Comparison of ENCODE assay signal across 27 mouse cellular contexts in genomic region chr4:136006821-136007220, GRCm38 (mm10). TPM values are rescaled to one million over a fixed set of nuclear protein-coding genes. Genes with fewer than 3 reads are reported as not detected.
DNase-seq lines count a peak whose midpoint lies in the region; ATAC-seq and TF ChIP-seq lines count a peak whose summit lies in the region.
"Had no signal": no experiment of that assay in that cellular context is flagged by ENCODE, and none has a peak within 500 bp of the region (broad histone marks: within the 10 kb centered on the region; RNA-seq: fewer than 3 reads in every experiment).

No protein-coding gene starts in this region.

- H3K4me3 ChIP-seq in liver, postnatal 0 days (ENCODE audit: low read depth, low read length) = no peak overlapping the region
- no peak overlapping the region for H3K4me3 ChIP-seq in liver, embryonic 12.5 days
- H3K4me3 ChIP-seq: forebrain, embryonic 13.5 days; heart, embryonic 15.5 days; limb, embryonic 12.5 days; liver, embryonic 13.5 days; midbrain, embryonic 10.5 days; myocyte; neural tube, embryonic 13.5 days had no signal

- no peak for TF ChIP-seq CTCF in liver, postnatal 0 days (IDR thresholded peaks at IDR 0.05; ENCODE audit: low read depth)

- H3K4me1 ChIP-seq in liver, postnatal 0 days (ENCODE audit: insufficient read depth) = 0 out of 2 replicates have a peak, but pooled peaks cover 5% of the 10 kb centered on the region
- peaks cover 5% of the 10 kb centered on the region; the same call in 1 of the 2 replicates for H3K4me1 ChIP-seq in liver, embryonic 12.5 days
- H3K4me1 ChIP-seq: forebrain, embryonic 13.5 days; limb, embryonic 12.5 days; midbrain, embryonic 10.5 days; neural tube, embryonic 13.5 days had no signal

- H3K27ac ChIP-seq in liver, postnatal 0 days (ENCODE audit: low read depth) = 0 out of 2 replicates have a peak overlapping the region, but pooled peaks have one; percentile 16
- H3K27ac ChIP-seq in liver, embryonic 12.5 days = no peak overlapping the region
- H3K27ac ChIP-seq: forebrain, embryonic 13.5 days; heart, embryonic 15.5 days; limb, embryonic 12.5 days; liver, embryonic 13.5 days; midbrain, embryonic 10.5 days; neural tube, embryonic 13.5 days had no signal

- no peak overlapping the region for H3K9ac ChIP-seq in liver, postnatal 0 days (replicated peaks)
- no peak overlapping the region for H3K9ac ChIP-seq in liver, embryonic 12.5 days
- H3K9ac ChIP-seq: forebrain, embryonic 13.5 days; heart, embryonic 15.5 days; limb, embryonic 12.5 days; liver, embryonic 13.5 days; lung, embryonic 14.5 days; neural tube, embryonic 13.5 days had no signal

- TF ChIP-seq EP300 in liver, postnatal 0 days (IDR thresholded peaks at IDR 0.05; ENCODE audit: low read depth) = no peak

- H3K4me2 ChIP-seq in liver, postnatal 0 days (ENCODE audit: low read depth, low read length) = no peak overlapping the region
- no peak overlapping the region for H3K4me2 ChIP-seq in liver, embryonic 12.5 days
- H3K4me2 ChIP-seq: forebrain, embryonic 13.5 days; heart, embryonic 15.5 days; limb, embryonic 12.5 days; liver, embryonic 13.5 days; lung, embryonic 14.5 days; neural tube, embryonic 13.5 days had no signal

- DNase-seq in liver, postnatal 0 days = no peak
- DNase-seq in 3T3-L1 (ENCODE audit: low read depth, low spot score) = peak; percentile 39
- peak; percentile 54 for DNase-seq in CD4-positive, CD25-positive, alpha-beta regulatory T cell, adult 2 months (ENCODE audit: low read depth, low spot score)
- DNase-seq in induced T-regulatory cell, adult 2 months (ENCODE audit: low read depth) = peak; percentile 67
- no peak for DNase-seq in adrenal gland, postnatal 25 days
- DNase-seq in urinary bladder, postnatal 36 days (ENCODE audit: low spot score in 2 of 2) = no peak
- DNase-seq in kidney, adult 11 months = no peak
- DNase-seq: adrenal gland, adult 2 months; B cell, adult 2 months; cerebellum, adult 2 months; cerebellum, postnatal 14 days; gastrocnemius, postnatal 10 days; kidney, adult 9 months; kidney, postnatal 10 days; layer of hippocampus, adult 9-11 months; liver, embryonic 13.5 days; lung, embryonic 14.5 days; thymus, postnatal 4 days had no signal

- peaks cover 87% of the 10 kb centered on the region for H3K36me3 ChIP-seq in liver, postnatal 0 days (replicated peaks; ENCODE audit: insufficient read depth, low read length)
- peaks cover 99% of the 10 kb centered on the region for H3K36me3 ChIP-seq in liver, embryonic 12.5 days

- WGBS in liver, postnatal 0 days (ENCODE audit: insufficient replicate concordance) = 71% methylated on average over 3 of the region's 3 CpGs
- 84% methylated on average over 3 of the region's 3 CpGs for WGBS in liver, embryonic 12.5 days (ENCODE audit: insufficient replicate concordance)

- H3K27me3 ChIP-seq in liver, postnatal 0 days (ENCODE audit: insufficient read depth, low read length) = no peaks in the 10 kb centered on the region
- H3K27me3 ChIP-seq in liver, embryonic 12.5 days (replicated peaks) = no peaks in the 10 kb centered on the region
- H3K27me3 ChIP-seq: forebrain, embryonic 13.5 days; heart, embryonic 15.5 days; limb, embryonic 12.5 days; liver, embryonic 13.5 days; neural tube, embryonic 13.5 days had no signal

- ATAC-seq in liver, postnatal 0 days = no peak
- ATAC-seq in liver, embryonic 12.5 days = no peak
- ATAC-seq: forebrain, embryonic 13.5 days; hindbrain, embryonic 16.5 days; intestine, embryonic 16.5 days had no signal

- no peaks in the 10 kb centered on the region for H3K9me3 ChIP-seq in liver, postnatal 0 days (ENCODE audit: low read length)
- H3K9me3 ChIP-seq in liver, embryonic 12.5 days (replicated peaks) = no peaks in the 10 kb centered on the region
- H3K9me3 ChIP-seq: forebrain, embryonic 13.5 days; heart, embryonic 15.5 days; limb, embryonic 12.5 days; liver, embryonic 13.5 days; midbrain, embryonic 10.5 days; neural tube, embryonic 13.5 days had no signal

RNA-seq across cellular contexts. Expression of gene Eloa, which starts 14.7 kb away (rescaled TPM):
- 15.9 and 16.7 TPM in 2 replicates for polyA plus RNA-seq in liver, postnatal 0 days (2015; fragmentation: Nextera tagmentation; extraction: Ambion mirVana)
- polyA plus RNA-seq in liver, embryonic 12.5 days (2016; fragmentation: Nextera tagmentation; extraction: Ambion mirVana) = 38.2 and 39.4 TPM in 2 replicates
- 40.8 and 42.3 TPM in 2 replicates for total RNA-seq in adrenal gland, postnatal 25 days (2021)

RNA-seq across cellular contexts. Expression of gene Pithd1, which starts 19.8 kb away (rescaled TPM):
- 42.9 and 45.2 TPM in 2 replicates for polyA plus RNA-seq in liver, postnatal 0 days (2015; fragmentation: Nextera tagmentation; extraction: Ambion mirVana)
- 115 and 121 TPM in 2 replicates for polyA plus RNA-seq in liver, embryonic 12.5 days (2016; fragmentation: Nextera tagmentation; extraction: Ambion mirVana)
- 30.8 and 33.2 TPM in 2 replicates for total RNA-seq in adrenal gland, postnatal 25 days (2021)

RNA-seq across cellular contexts. Expression of gene Lypla2, which starts 34.4 kb away (rescaled TPM):
- polyA plus RNA-seq in liver, postnatal 0 days (2015; fragmentation: Nextera tagmentation; extraction: Ambion mirVana) = 54.2 and 55.5 TPM in 2 replicates
- polyA plus RNA-seq in liver, embryonic 12.5 days (2016; fragmentation: Nextera tagmentation; extraction: Ambion mirVana) = 59.5 and 61.7 TPM in 2 replicates
- 66.4 and 74.3 TPM in 2 replicates for total RNA-seq in adrenal gland, postnatal 25 days (2021)

RNA-seq across cellular contexts. Expression of gene Gale, which starts 43.3 kb away (rescaled TPM):
- 82.2 and 96.5 TPM in 2 replicates for polyA plus RNA-seq in liver, postnatal 0 days (2015; fragmentation: Nextera tagmentation; extraction: Ambion mirVana)
- polyA plus RNA-seq in liver, embryonic 12.5 days (2016; fragmentation: Nextera tagmentation; extraction: Ambion mirVana) = 36.0 and 41.2 TPM in 2 replicates
- total RNA-seq in adrenal gland, postnatal 25 days (2021) = 13.0 and 15.7 TPM in 2 replicates

RNA-seq across cellular contexts. Expression of gene Rpl11, which starts 46.4 kb away (rescaled TPM):
- 251 and 260 TPM in 2 replicates for polyA plus RNA-seq in liver, postnatal 0 days (2015; fragmentation: Nextera tagmentation; extraction: Ambion mirVana)
- polyA plus RNA-seq in liver, embryonic 12.5 days (2016; fragmentation: Nextera tagmentation; extraction: Ambion mirVana) = 350 and 362 TPM in 2 replicates
- 605 and 780 TPM in 2 replicates for total RNA-seq in adrenal gland, postnatal 25 days (2021)

Comparison
In these comparisons a context has a peak if more than half of its experiments do, and no peak if none do; other contexts are left out.
1. DNase-seq: peak in 3T3-L1 (single experiment), CD4-positive, CD25-positive, alpha-beta regulatory T cell, adult 2 months (single experiment) and induced T-regulatory cell, adult 2 months (single experiment); none in liver, postnatal 0 days (single experiment), adrenal gland, postnatal 25 days (single experiment), urinary bladder, postnatal 36 days (0 of 2) and kidney, adult 11 months (single experiment).